Mouse (Mus musculus) erythroblast, embryonic 14.5 days (primary cell): ENCODE data around the gene Rgcc.

Experiments
- GATA1 ChIP-seq: IDR thresholded peaks from 2 replicates; pipeline ENCODE4 v1.6.1; 2012; ENCODE audit warnings: low read length, inconsistent platforms, mixed read lengths
- TAL1 ChIP-seq: IDR thresholded peaks from 3 replicates; pipeline ENCODE4 v1.6.1; 2012; ENCODE audit warnings: low read length, inconsistent platforms, mixed read lengths

DNA sequence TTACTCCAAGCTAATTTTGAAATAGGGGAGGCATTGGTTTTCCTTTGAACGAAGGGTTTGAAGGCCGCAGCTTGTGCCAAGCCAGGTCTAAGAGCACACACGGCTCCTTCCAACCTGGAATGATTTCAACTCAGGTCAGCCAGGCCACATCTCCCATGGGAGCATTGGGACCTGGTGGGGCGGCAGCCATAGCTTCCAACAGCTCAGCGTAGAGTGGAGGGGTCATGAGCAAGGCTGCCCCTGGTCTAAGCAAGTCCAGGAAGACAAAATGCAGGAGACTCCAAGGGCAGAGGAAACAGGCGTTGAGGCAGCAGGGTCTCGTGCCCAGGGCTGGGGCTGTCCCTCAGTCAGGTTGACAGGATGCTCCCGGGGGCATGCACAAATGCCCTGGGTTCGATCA is 28.5 kb downstream of the Rgcc start:
- TF ChIP-seq GATA1 (no peak), TAL1 (no peak)
